Mouse (Mus musculus) lung, adult 2 months (tissue): ENCODE results near the gene Pcca.

ENCODE experiments used
- CTCF ChIP-seq: fragments of 200-500 bp; IDR thresholded peaks from 2 replicates; pipeline ENCODE4 v1.5.1; 2011; ENCODE audit warnings: mild to moderate bottlenecking, low read length, control low read depth; ENCODE audit not compliant: insufficient read depth
- POLR2A ChIP-seq: fragments of 200-500 bp; IDR thresholded peaks from 2 replicates; pipeline ENCODE4 v1.6.1; 2011; ENCODE audit warnings: low read depth, mild to moderate bottlenecking, control low read depth, low read length, borderline replicate concordance; ENCODE audit errors: extremely low read depth

- TF ChIP-seq POLR2A: no peak
- TF ChIP-seq CTCF: no peak
Observed at GRCm38 (mm10) chr14:122883821-122884584, 349.9 kb downstream of the Pcca start.
